Mouse (Mus musculus) thymus, adult 2 months (tissue): ENCODE data around the gene Col4a4.

Experiments used
- CTCF ChIP-seq: fragments of 200-500 bp; IDR thresholded peaks from 2 replicates; pipeline ENCODE4 v1.5.1; 2012; ENCODE audit warnings: mild to moderate bottlenecking, control low read depth, low read length, moderate library complexity, borderline replicate concordance; ENCODE audit not compliant: control insufficient read depth, poor library complexity, insufficient read depth; ENCODE audit errors: extremely low read depth
- POLR2A ChIP-seq: fragments of 200-500 bp; IDR thresholded peaks from 2 replicates; pipeline ENCODE4 v1.6.1; 2012; ENCODE audit warnings: mild to moderate bottlenecking, low read length, control low read depth, moderate library complexity; ENCODE audit not compliant: control insufficient read depth, poor library complexity, insufficient read depth; ENCODE audit errors: extremely low read depth

DNA sequence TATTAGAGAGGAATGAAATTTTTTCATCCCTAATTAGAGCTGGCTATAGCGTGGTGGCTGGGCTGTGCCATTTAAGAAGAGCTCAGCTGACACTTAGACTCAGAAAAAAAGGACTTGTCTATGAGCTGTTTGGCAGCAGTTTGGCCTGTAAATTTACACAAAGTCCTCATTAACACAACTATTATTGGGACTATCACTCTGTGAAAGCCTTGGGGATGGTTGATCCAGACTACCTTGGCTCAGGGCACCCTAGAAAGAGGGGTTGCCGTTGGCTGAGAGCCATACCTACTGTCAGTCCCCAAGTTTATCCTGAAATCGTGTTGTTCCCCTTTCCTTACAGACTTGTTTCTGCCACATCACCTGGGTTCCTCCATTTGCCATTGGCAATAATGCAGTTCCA is 178.9 kb downstream of the Col4a4 start:
- TF ChIP-seq CTCF (no peak), POLR2A (no peak)
